Mouse (Mus musculus) G1E (cell line): Measurements from ENCODE around the gene Krt17. TPM values are rescaled to one million over a fixed set of nuclear protein-coding genes. Genes with fewer than 3 reads are reported as not detected.

Experiments
- ATAC-seq: 2 replicates; pipeline ENCODE4 v1.8.0; 2016; ENCODE audit warnings: mild to moderate bottlenecking; ENCODE audit not compliant: insufficient number of reproducible peaks, poor library complexity, low FRiP score, severe bottlenecking; ENCODE audit errors: extremely low read depth
- DNase-seq: peaks from one replicate; pipeline ENCODE4 v3.0.0; 2012; ENCODE audit warnings: low spot score
- H3K27me3 ChIP-seq: 2 replicates; pipeline ENCODE4 v1.6.1; 2012; ENCODE audit warnings: mild to moderate bottlenecking, low read length, inconsistent platforms; ENCODE audit not compliant: insufficient read depth
- H3K36me3 ChIP-seq: replicated peaks from 2 replicates; pipeline ENCODE3; 2012; ENCODE audit warnings: mild to moderate bottlenecking, inconsistent platforms
- H3K4me1 ChIP-seq: 2 replicates; pipeline ENCODE4 v1.6.1; 2012; ENCODE audit warnings: low read depth, low read length, inconsistent platforms, mixed read lengths; ENCODE audit not compliant: insufficient read depth
- H3K4me3 ChIP-seq: 2 replicates; pipeline ENCODE4 v1.5.1; 2012; ENCODE audit warnings: low read depth, mild to moderate bottlenecking, inconsistent platforms, low read length, moderate library complexity, mixed read lengths
- H3K9me3 ChIP-seq: replicated peaks from 2 replicates; pipeline ENCODE4 v1.6.1; 2012; ENCODE audit warnings: inconsistent platforms
- CTCF ChIP-seq: IDR thresholded peaks from 2 replicates; pipeline ENCODE4 v1.5.1; 2012; ENCODE audit warnings: low read depth, low read length, inconsistent platforms, mixed read lengths
- GATA1 ChIP-seq: IDR thresholded peaks from 2 replicates; pipeline ENCODE4 v1.6.1; 2012; ENCODE audit warnings: borderline replicate concordance, low read length, inconsistent platforms, mixed read lengths
- GATA2 ChIP-seq: IDR thresholded peaks from 2 replicates; pipeline ENCODE4 v1.6.1; 2012; ENCODE audit warnings: low read depth, low read length, inconsistent platforms, borderline replicate concordance
- POLR2AphosphoS5 ChIP-seq: IDR thresholded peaks from 2 replicates; pipeline ENCODE4 v1.6.1; 2012; ENCODE audit warnings: low read depth, low read length, inconsistent platforms; ENCODE audit not compliant: insufficient replicate concordance
- TAL1 ChIP-seq: conservative IDR thresholded peaks from 2 replicates; pipeline ENCODE4 v1.6.1; 2012; ENCODE audit warnings: low read depth, low read length, inconsistent platforms, mixed read lengths
- polyA plus RNA-seq: library from polyadenylated mRNA; stranded (reverse); fragments of >175 nt; gene quantifications from 2 replicates; pipeline ENCODE4 v1.2.3, GENCODE M21; 2012
- total RNA-seq, 2 experiments: library from RNA; stranded (forward) in 1 of 2; stranded (reverse) in 1 of 2; fragments of 200-1000 nt in 1 of 2; fragments of >200 nt in 1 of 2; fragmentation: Nextera tagmentation in 1 of 2; gene quantifications; 2 replicates each; pipeline ENCODE4 v1.2.3; 2014 to 2017

Krt17 gene
- total and polyA plus RNA-seq, 3 experiments, result 0.07 TPM; not detected in 2

- no peak for DNase-seq
- Histone ChIP-seq H3K4me3 (no peak overlapping the region), H3K36me3 (no peaks in the 10 kb centered on the region), H3K4me1 (no peaks in the 10 kb centered on the region), H3K9me3 (peaks cover 38% of the 10 kb centered on the region), H3K27me3 (peaks cover 2% of the 10 kb centered on the region; the same call in 1 of the 2 replicates)
- ATAC-seq, result no peak
- TF ChIP-seq GATA2 (no peak), CTCF (no peak), GATA1 (no peak), TAL1 (no peak), POLR2AphosphoS5 (no peak)
Measured at GRCm38 (mm10) chr11:100271878-100272277, 11.0 kb upstream of the Krt17 start.

DNA sequence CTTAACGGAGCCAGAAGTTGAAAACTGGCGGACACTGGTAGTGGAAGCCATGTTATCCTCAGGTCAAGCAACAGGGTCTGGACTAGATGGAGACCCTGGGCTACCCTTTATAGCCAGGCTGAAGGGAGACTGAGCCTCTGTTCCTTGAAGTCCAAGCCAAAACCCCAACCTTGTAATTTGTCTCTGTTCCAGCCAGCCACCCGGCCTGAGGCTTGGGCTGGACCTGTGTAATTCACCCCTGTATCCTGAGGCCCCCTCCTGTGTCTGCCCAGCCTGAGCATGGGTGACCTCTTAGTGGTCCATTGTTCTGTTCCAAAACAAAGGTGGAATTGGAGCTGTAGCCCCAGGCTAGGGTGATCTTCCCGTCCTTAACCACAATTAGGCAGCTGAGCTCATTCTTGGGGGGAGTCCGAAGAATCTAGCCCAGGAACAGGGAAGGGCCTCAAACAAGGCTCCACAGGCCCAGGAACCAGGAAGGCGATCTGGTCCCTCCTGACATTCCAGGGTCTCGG is 9.0 kb upstream of the Krt17 start, which contains the start of gene Krt42:
Gene Krt42, minus strand, starts transcription at position 51 of the 512 bp plus-strand sequence.
- Histone ChIP-seq H3K27me3 (peaks cover 2% of the 10 kb centered on the region; the same call in 1 of the 2 replicates), H3K4me1 (no peaks in the 10 kb centered on the region), H3K36me3 (no peaks in the 10 kb centered on the region), H3K9me3 (peaks cover 56% of the 10 kb centered on the region), H3K4me3 (no peak within 1 kb of the TSS)
- DNase-seq (no peak), ATAC-seq (no peak)
- TF ChIP-seq POLR2AphosphoS5 (no peak), TAL1 (no peak), GATA1 (no peak), CTCF (no peak), GATA2 (no peak)

DNA sequence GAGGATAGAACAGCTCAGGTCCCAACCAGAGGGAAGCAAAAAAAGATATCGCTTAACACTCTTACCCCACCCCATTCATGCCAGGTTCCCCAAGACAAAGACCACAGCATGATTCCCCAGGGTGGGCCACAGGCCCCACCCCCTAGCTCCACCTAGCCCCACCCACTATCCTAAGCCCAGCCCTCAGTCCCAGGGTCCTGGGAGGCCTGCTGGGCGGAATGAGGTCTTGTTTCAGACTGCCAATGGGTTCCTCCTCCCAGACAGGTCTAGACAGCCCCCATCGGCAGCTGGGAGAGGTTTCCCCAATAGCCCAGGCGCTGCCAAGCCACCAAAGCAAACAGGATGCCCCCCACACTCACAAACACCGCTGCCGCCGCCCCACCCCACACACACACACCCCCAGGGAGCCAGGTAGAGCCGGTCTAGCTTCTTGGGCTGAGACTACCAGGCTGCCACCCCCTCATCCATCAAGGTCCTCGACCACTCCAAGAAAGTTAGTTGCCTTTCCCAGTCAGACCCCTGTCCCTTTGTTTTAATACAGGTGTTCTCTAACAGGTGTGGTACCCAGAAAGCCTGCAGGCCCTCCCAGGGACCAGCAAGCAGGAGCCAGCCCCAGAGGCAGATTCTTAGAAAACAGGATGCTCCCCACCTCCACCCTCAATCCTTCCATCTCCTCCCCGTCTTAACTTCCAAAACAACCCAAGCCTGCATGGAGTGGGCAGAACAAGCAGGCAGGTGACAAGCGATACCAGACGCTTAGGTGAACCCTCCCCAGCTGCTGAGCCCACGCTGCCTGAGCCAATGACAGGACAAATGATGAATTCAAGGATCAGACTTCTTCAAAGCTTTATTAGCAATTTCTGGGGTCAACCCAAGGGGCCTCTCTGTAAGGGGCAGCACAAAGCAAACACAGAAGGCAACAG is 1.5 kb upstream of the Krt17 start:
- no peaks in the 10 kb centered on the region for H3K27me3 ChIP-seq
- no peaks in the 10 kb centered on the region for H3K36me3 ChIP-seq
- H3K4me3 ChIP-seq, result no peak overlapping the region
- no peaks in the 10 kb centered on the region for H3K4me1 ChIP-seq
- peaks cover 89% of the 10 kb centered on the region for H3K9me3 ChIP-seq
- no peak for TF ChIP-seq GATA2
- no peak for TF ChIP-seq CTCF
- TF ChIP-seq TAL1, result no peak
- TF ChIP-seq GATA1, result no peak
- TF ChIP-seq POLR2AphosphoS5, result no peak
- ATAC-seq (no peak), DNase-seq (no peak)

GRCm38 (mm10) chr11:100261235-100261605 is 391 bp upstream of the Krt17 start:
- Histone ChIP-seq H3K9me3 (peaks cover 87% of the 10 kb centered on the region), H3K4me1 (no peaks in the 10 kb centered on the region), H3K36me3 (no peaks in the 10 kb centered on the region), H3K27me3 (no peaks in the 10 kb centered on the region), H3K4me3 (no peak overlapping the region)
- TF ChIP-seq POLR2AphosphoS5, result no peak
- no peak for TF ChIP-seq CTCF
- no peak for TF ChIP-seq GATA2
- no peak for TF ChIP-seq TAL1
- TF ChIP-seq GATA1, result no peak
- no peak for DNase-seq
- ATAC-seq, result no peak

- DNase-seq (no peak), ATAC-seq (no peak)
- no peaks in the 10 kb centered on the region for H3K36me3 ChIP-seq
- TF ChIP-seq GATA2, result no peak
- no peak for TF ChIP-seq TAL1
- no peak for TF ChIP-seq CTCF
- no peak for TF ChIP-seq GATA1
- no peak for TF ChIP-seq POLR2AphosphoS5
- no peaks in the 10 kb centered on the region for H3K27me3 ChIP-seq
- H3K4me1 ChIP-seq, result no peaks in the 10 kb centered on the region
- no peak overlapping the region for H3K4me3 ChIP-seq
- H3K9me3 ChIP-seq, result peaks cover 85% of the 10 kb centered on the region
Measured at GRCm38 (mm10) chr11:100259079-100259478, 1.8 kb downstream of the Krt17 start.

DNA sequence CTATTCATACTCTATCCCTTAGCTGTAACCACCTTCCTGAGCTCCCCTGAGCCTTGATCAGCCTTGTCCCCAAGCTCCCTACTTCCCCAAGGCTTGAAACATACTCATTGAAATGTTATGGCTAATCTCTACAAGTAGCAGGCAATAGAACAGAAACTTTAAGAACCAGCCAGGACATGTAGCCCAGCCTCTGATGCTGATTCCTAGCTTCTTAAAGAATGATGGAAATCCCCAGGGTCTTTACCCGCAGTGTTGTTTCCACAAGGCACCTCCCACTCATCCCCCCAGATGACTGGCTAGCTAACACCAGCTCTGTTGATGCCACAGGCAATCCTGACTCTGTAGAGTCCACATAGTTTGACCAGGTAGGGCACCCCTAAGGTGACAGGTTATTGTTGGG is 2.9 kb downstream of the Krt17 start:
- Histone ChIP-seq H3K4me1 (no peaks in the 10 kb centered on the region), H3K27me3 (no peaks in the 10 kb centered on the region), H3K36me3 (no peaks in the 10 kb centered on the region), H3K9me3 (peaks cover 84% of the 10 kb centered on the region), H3K4me3 (no peak overlapping the region)
- DNase-seq (no peak), ATAC-seq (no peak)
- TF ChIP-seq TAL1 (no peak), POLR2AphosphoS5 (no peak), GATA2 (no peak), GATA1 (no peak), CTCF (no peak)
